Mouse (Mus musculus) MEL (cell line): ENCODE measurements around the gene Met. TPM values are rescaled to one million over a fixed set of nuclear protein-coding genes. Genes with fewer than 3 reads are reported as not detected.

Source experiments
- DNase-seq: peaks from one replicate; pipeline ENCODE4 v3.0.0; 2011; ENCODE audit warnings: low read depth, low spot score
- H3K27ac ChIP-seq: 2 replicates; pipeline ENCODE4 v1.5.1; 2012; ENCODE audit warnings: low read depth, mild to moderate bottlenecking, control low read depth, low read length, moderate library complexity; ENCODE audit not compliant: control insufficient read depth
- H3K27me3 ChIP-seq, 2 experiments: fragments of 150-350 bp in 1 of 2; sonication (generic) in 1 of 2; 2 replicates each; pipeline ENCODE4 v1.6.1; 2012; ENCODE audit warnings: low read length in 2 of 2, mild to moderate bottlenecking in 2 of 2, improper control_type of control experiment in 1 of 2, moderate library complexity in 1 of 2; ENCODE audit not compliant: insufficient read depth in 2 of 2, control insufficient read depth in 1 of 2
- H3K36me3 ChIP-seq, 2 experiments: 2 replicates each; pipeline ENCODE4 v1.6.1; 2012 to 2014; ENCODE audit warnings: low read length in 2 of 2, improper control_type of control experiment in 1 of 2, inconsistent platforms in 1 of 2, mild to moderate bottlenecking in 1 of 2; ENCODE audit not compliant: insufficient read depth in 2 of 2, control insufficient read depth in 1 of 2
- H3K4me1 ChIP-seq, 2 experiments: fragments of 150-350 bp in 1 of 2; sonication (generic) in 1 of 2; 2 replicates each; pipeline ENCODE4 v1.6.1; 2012; ENCODE audit warnings: low read length in 2 of 2, improper control_type of control experiment in 1 of 2, mild to moderate bottlenecking in 1 of 2; ENCODE audit not compliant: insufficient read depth in 2 of 2, control insufficient read depth in 1 of 2
- H3K4me3 ChIP-seq, 2 experiments: fragments of 150-350 bp in 1 of 2; sonication (generic) in 1 of 2; 2 replicates each; pipeline ENCODE4 v1.5.1; 2012; ENCODE audit warnings: low read depth in 2 of 2, low read length in 2 of 2, mild to moderate bottlenecking in 2 of 2, moderate library complexity in 2 of 2, control low read depth in 1 of 2, improper control_type of control experiment in 1 of 2; ENCODE audit not compliant: control insufficient read depth in 1 of 2, insufficient read depth in 1 of 2
- H3K79me2 ChIP-seq: 2 replicates; pipeline ENCODE4 v1.6.1; 2012; ENCODE audit warnings: mild to moderate bottlenecking, low read length, moderate library complexity; ENCODE audit not compliant: control insufficient read depth, poor library complexity, insufficient read depth
- H3K9ac ChIP-seq: 2 replicates; pipeline ENCODE4 v1.6.1; 2012; ENCODE audit warnings: low read depth, mild to moderate bottlenecking, control low read depth, low read length, moderate library complexity; ENCODE audit not compliant: control insufficient read depth, poor library complexity, severe bottlenecking
- H3K9me3 ChIP-seq: fragments of 150-350 bp; sonication (generic); replicated peaks from 2 replicates; pipeline ENCODE4 v1.6.1; 2012; ENCODE audit warnings: mild to moderate bottlenecking, low read length, improper control_type of control experiment, moderate library complexity; ENCODE audit not compliant: insufficient read depth
- BHLHE40 ChIP-seq: IDR thresholded peaks from 2 replicates; pipeline ENCODE4 v1.6.1; 2012; ENCODE audit warnings: low read depth, mild to moderate bottlenecking, inconsistent platforms, low read length, improper control_type of control experiment, borderline replicate concordance
- CHD2 ChIP-seq: IDR thresholded peaks from 2 replicates; pipeline ENCODE4 v1.6.1; 2011; ENCODE audit warnings: low read length, improper control_type of control experiment
- JUND ChIP-seq: IDR thresholded peaks from 2 replicates; pipeline ENCODE4 v1.6.1; 2011; ENCODE audit warnings: low read depth, mild to moderate bottlenecking, improper control_type of control experiment, low read length
- KAT2A ChIP-seq: conservative IDR thresholded peaks from 2 replicates; pipeline ENCODE4 v1.6.1; 2012; ENCODE audit warnings: low read depth, low read length, improper control_type of control experiment, inconsistent platforms
- MAFK ChIP-seq: IDR thresholded peaks from 2 replicates; pipeline ENCODE4 v1.6.1; 2011; ENCODE audit warnings: low read depth, mild to moderate bottlenecking, low read length, improper control_type of control experiment, borderline replicate concordance
- MAZ ChIP-seq: IDR thresholded peaks from 2 replicates; pipeline ENCODE4 v1.6.1; 2012; ENCODE audit warnings: low read depth, mild to moderate bottlenecking, inconsistent platforms, low read length, improper control_type of control experiment
- MEF2A ChIP-seq: IDR thresholded peaks from 2 replicates; pipeline ENCODE4 v1.6.1; 2014; ENCODE audit warnings: low read depth, mild to moderate bottlenecking, inconsistent platforms, low read length, improper control_type of control experiment; ENCODE audit not compliant: poor library complexity, insufficient replicate concordance, severe bottlenecking; ENCODE audit errors: extremely low read depth
- MYB ChIP-seq: IDR thresholded peaks from 2 replicates; pipeline ENCODE4 v1.6.1; 2011; ENCODE audit warnings: mild to moderate bottlenecking, low read depth, low read length, improper control_type of control experiment
- NELFE ChIP-seq: IDR thresholded peaks from 2 replicates; pipeline ENCODE4 v1.6.1; 2011; ENCODE audit warnings: low read depth, low read length, improper control_type of control experiment
- POLR2AphosphoS2 ChIP-seq: IDR thresholded peaks from 2 replicates; pipeline ENCODE4 v1.6.1; 2011; ENCODE audit warnings: low read length, improper control_type of control experiment
- RAD21 ChIP-seq: IDR thresholded peaks from 2 replicates; pipeline ENCODE4 v1.6.1; 2011; ENCODE audit warnings: mild to moderate bottlenecking, low read depth, low read length, improper control_type of control experiment
- RCOR1 ChIP-seq: IDR thresholded peaks from 2 replicates; pipeline ENCODE4 v1.6.1; 2012; ENCODE audit warnings: low read depth, mild to moderate bottlenecking, inconsistent platforms, low read length, improper control_type of control experiment
- SIN3A ChIP-seq: IDR thresholded peaks from 2 replicates; pipeline ENCODE4 v1.6.1; 2012; ENCODE audit warnings: low read length, improper control_type of control experiment, inconsistent platforms
- SMC3 ChIP-seq: IDR thresholded peaks from 2 replicates; pipeline ENCODE4 v1.6.1; 2011; ENCODE audit warnings: low read depth, low read length, improper control_type of control experiment
- TAL1 ChIP-seq: IDR thresholded peaks from 2 replicates; pipeline ENCODE4 v1.6.1; 2012; ENCODE audit warnings: mild to moderate bottlenecking, inconsistent platforms, low read length, moderate library complexity, mixed read lengths
- TCF12 ChIP-seq: IDR thresholded peaks from 2 replicates; pipeline ENCODE4 v1.6.1; 2014; ENCODE audit warnings: low read depth, mild to moderate bottlenecking, inconsistent platforms, low read length, improper control_type of control experiment, moderate library complexity
- USF1 ChIP-seq: IDR thresholded peaks from 2 replicates; pipeline ENCODE4 v1.6.1; 2014; ENCODE audit warnings: low read depth, mild to moderate bottlenecking, inconsistent platforms, low read length, improper control_type of control experiment, moderate library complexity
- ZC3H11A ChIP-seq: IDR thresholded peaks from 2 replicates; pipeline ENCODE4 v1.6.1; 2012; ENCODE audit warnings: low read depth, mild to moderate bottlenecking, inconsistent platforms, low read length, improper control_type of control experiment
- ZKSCAN1 ChIP-seq: IDR thresholded peaks from 2 replicates; pipeline ENCODE4 v1.6.1; 2012; ENCODE audit warnings: low read depth, mild to moderate bottlenecking, inconsistent platforms, low read length, improper control_type of control experiment, moderate library complexity
- polyA plus RNA-seq, 2 experiments: library from polyadenylated mRNA; stranded (reverse) in 1 of 2; unstranded in 1 of 2; fragments of >175 nt in 1 of 2; fragments of >200 nt in 1 of 2; gene quantifications; 2 replicates each; pipeline versions ENCODE4 v1.2.1 to v1.2.4; 2012; ENCODE audit warnings: low replicate concordance in 2 of 2, low read depth in 1 of 2; ENCODE audit not compliant: insufficient read length in 2 of 2, insufficient read depth in 1 of 2, missing spikeins in 1 of 2
- total RNA-seq: library from RNA; depleted of rRNA; stranded (reverse); fragments of 300-350 nt; gene quantifications from 2 replicates; pipeline ENCODE4 v1.2.3, GENCODE M21; 2012

Gene Met
- total and polyA plus RNA-seq, 3 experiments, result not detected

GRCm38 (mm10) chr6:17541615-17542014 is 78.0 kb downstream of the Met start:
- no peak overlapping the region for H3K27ac ChIP-seq
- no peak for DNase-seq

GRCm38 (mm10) chr6:17542383-17542782 is 78.8 kb downstream of the Met start:
- Histone ChIP-seq H3K9me3 (no peaks in the 10 kb centered on the region), H3K9ac (no peak overlapping the region), H3K4me3 (no peak overlapping the region), H3K4me1 (no peaks in the 10 kb centered on the region), H3K36me3 (no peaks in the 10 kb centered on the region), H3K79me2 (no peaks in the 10 kb centered on the region), H3K27ac (no peak overlapping the region), H3K27me3 (no peaks in the 10 kb centered on the region; a peak in 1 of 4 replicates)
- DNase-seq, result no peak
- TF ChIP-seq POLR2AphosphoS2, result no peak
- TF ChIP-seq BHLHE40, result no peak
- TF ChIP-seq MYB, result no peak
- TF ChIP-seq, all 39 proteins: peak for 0

More at GRCm38 (mm10) chr6:17541615-17542014, 78.0 kb downstream of the Met start:
- H3K4me1 ChIP-seq, result no peaks in the 10 kb centered on the region
- no peaks in the 10 kb centered on the region for H3K79me2 ChIP-seq
- no peak for TF ChIP-seq ZC3H11A
- no peak for TF ChIP-seq JUND
- TF ChIP-seq TAL1, result no peak
- TF ChIP-seq CHD2, result no peak
- TF ChIP-seq KAT2A, result no peak
- TF ChIP-seq SIN3A, result no peak
- no peak for TF ChIP-seq MEF2A
- TF ChIP-seq, all 39 proteins: peak for 0
- Histone ChIP-seq H3K9me3 (no peaks in the 10 kb centered on the region), H3K27me3 (no peaks in the 10 kb centered on the region; a peak in 1 of 4 replicates), H3K36me3 (no peaks in the 10 kb centered on the region), H3K4me3 (no peak overlapping the region), H3K9ac (no peak overlapping the region)

GRCm38 (mm10) chr6:17545480-17545879 is 81.9 kb downstream of the Met start:
- H3K9ac ChIP-seq, result no peak overlapping the region
- no peaks in the 10 kb centered on the region for H3K4me1 ChIP-seq
- H3K36me3 ChIP-seq, result no peaks in the 10 kb centered on the region
- no peak overlapping the region for H3K27ac ChIP-seq
- H3K4me3 ChIP-seq, result no peak overlapping the region
- H3K9me3 ChIP-seq, result no peaks in the 10 kb centered on the region
- no peak for DNase-seq
- H3K79me2 ChIP-seq, result no peaks in the 10 kb centered on the region
- TF ChIP-seq SMC3, result no peak
- no peak for TF ChIP-seq POLR2AphosphoS2
- TF ChIP-seq RCOR1, result no peak
- no peak for TF ChIP-seq MAZ
- no peak for TF ChIP-seq NELFE
- no peak for TF ChIP-seq MAFK
- TF ChIP-seq USF1, result no peak
- no peak for TF ChIP-seq ZC3H11A
- no peak for TF ChIP-seq TCF12
- no peak for TF ChIP-seq RAD21
- no peak for TF ChIP-seq ZKSCAN1
- no peaks in the 10 kb centered on the region; a peak in 1 of 4 replicates for H3K27me3 ChIP-seq
